Mouse (Mus musculus): ENCODE results near the gene Serpina1e. TPM values are rescaled to one million over a fixed set of nuclear protein-coding genes. Genes with fewer than 3 reads are reported as not detected.
"Not testable (repeated sequence)": the region's sequence is repeated elsewhere in the genome, so short reads cannot be mapped to it uniquely, and the experiment has no call there.

The Serpina1e gene
- total RNA-seq, 2 experiments from 2014 or later = not detected

DNA sequence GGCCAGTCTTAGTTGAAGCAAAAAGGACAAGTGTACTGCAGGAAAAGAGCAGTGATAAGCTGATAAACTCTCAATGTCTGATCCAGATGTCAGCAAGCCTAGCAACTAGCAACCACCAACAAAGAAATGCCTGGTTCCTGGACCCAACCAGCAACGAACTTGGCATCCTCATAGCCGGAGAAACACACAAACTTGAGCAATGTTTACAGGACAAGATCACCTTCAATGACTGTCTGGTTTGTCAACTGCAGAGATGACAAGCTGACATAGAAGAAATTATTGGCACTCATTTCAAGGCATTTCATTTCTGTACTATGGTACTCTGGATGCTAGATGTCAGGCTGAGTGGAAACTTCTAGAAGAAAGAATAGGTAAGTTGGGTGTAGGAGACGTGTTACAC, 8.0 kb upstream of the Serpina1e start:
- no peak for DNase-seq
- intact Hi-C loops (cut with DNase I) = no loop called here

GRCm38 (mm10) chr12:103963288-103963687, 4.5 kb upstream of the Serpina1e start:
- intact Hi-C loops (cut with DNase I) = no loop called here

GRCm38 (mm10) chr12:103962860-103963259, 4.1 kb upstream of the Serpina1e start:
- intact Hi-C loops (cut with DNase I) = no loop called here
- DNase-seq = no peak

More at GRCm38 (mm10) chr12:103963288-103963687, 4.5 kb upstream of the Serpina1e start:
- DNase-seq = no peak

- intact Hi-C loops (cut with DNase I) = no loop called here
- DNase-seq = no peak
These were observed 3.6 kb upstream of the Serpina1e start for GRCm38 (mm10) chr12:103962337-103962736.

DNA sequence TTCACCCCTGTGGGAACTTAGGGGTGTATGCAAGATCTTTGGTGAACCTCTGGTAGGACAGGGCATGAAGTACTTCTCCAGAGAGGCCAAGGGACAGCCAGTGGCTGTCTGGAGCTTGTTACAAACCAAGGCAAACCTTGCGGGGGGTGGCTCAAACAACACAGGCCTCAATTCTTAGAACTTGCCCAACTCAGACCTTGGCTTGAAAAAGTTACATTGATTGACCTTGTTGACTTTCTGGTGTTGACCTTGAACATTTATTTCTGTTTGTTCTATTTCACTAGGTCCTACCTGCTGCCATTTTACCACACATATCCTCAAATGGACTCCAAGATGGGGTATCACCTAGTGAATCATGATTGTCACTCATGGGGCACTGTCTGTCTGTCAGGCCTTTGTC, 2.9 kb upstream of the Serpina1e start:
- intact Hi-C loops (cut with DNase I) = no loop called here
- DNase-seq = no peak

DNA sequence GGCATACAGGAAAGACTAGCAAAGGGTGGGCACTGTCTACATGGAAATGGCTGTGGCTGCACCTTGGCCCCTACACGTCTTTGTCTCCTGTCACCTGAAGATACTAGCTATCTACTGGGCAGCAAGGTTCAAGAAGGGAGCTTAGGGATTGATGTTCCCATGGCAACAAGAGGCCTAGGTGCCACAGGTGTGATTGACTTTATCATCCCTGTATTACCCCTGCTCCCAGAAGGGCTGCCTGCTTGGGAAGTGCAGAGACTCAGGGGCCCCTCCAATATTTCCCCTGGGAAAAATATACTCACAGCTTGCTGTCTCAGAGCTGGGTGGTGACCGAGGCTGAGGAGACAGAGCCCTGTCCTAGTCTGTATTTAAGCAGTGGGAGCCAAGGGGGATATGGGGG, 2.2 kb downstream of the Serpina1e start:
- intact Hi-C loops (cut with DNase I); DNase-seq: not testable (repeated sequence)

- DNase-seq; intact Hi-C loops (cut with DNase I): not testable (repeated sequence)
These were observed 5.8 kb downstream of the Serpina1e start for GRCm38 (mm10) chr12:103952972-103953371.

GRCm38 (mm10) chr12:103946243-103946642, 12.5 kb downstream of the Serpina1e start:
- intact Hi-C loops (cut with DNase I) = no loop called here
- no peak for DNase-seq

GRCm38 (mm10) chr12:103909181-103909580, 49.6 kb downstream of the Serpina1e start:
- intact Hi-C loops (cut with DNase I); DNase-seq: not testable (repeated sequence)

- intact Hi-C loops (cut with DNase I); DNase-seq: not testable (repeated sequence)
These were observed 51.0 kb downstream of the Serpina1e start for GRCm38 (mm10) chr12:103907746-103908145.

- intact Hi-C loops (cut with DNase I); DNase-seq: not testable (repeated sequence)
These were observed 53.9 kb downstream of the Serpina1e start, which contains the start of gene Serpina1c for GRCm38 (mm10) chr12:103904837-103905340. Gene Serpina1c, minus strand, starts transcription at chr12:103904887.

GRCm38 (mm10) chr12:103901929-103902328, 56.8 kb downstream of the Serpina1e start:
- DNase-seq; intact Hi-C loops (cut with DNase I): not testable (repeated sequence)

Other genes starting within 250 kb of the Serpina1e start
- under 1 TPM in 1 of 2 experiments, not detected in 1; 0.25 TPM for gene Serpina1d, start 185.4 kb downstream of the Serpina1e start, total RNA-seq (2021)
- under 1 TPM in 1 of 2 experiments, not detected in 1; 0.19 TPM for gene Serpina1b, start 128.6 kb downstream of the Serpina1e start, total RNA-seq (2021)
- not detected for gene Serpina1a, start 95.4 kb downstream of the Serpina1e start, total RNA-seq (2021)
- not detected for gene Serpina1c, start 54.1 kb downstream of the Serpina1e start, total RNA-seq (2021)
- not detected for gene Serpina11, start 31.0 kb upstream of the Serpina1e start, total RNA-seq (2021)
- not detected for gene Serpina9, start 54.8 kb upstream of the Serpina1e start, total RNA-seq (2021)
- not detected for gene Serpina12, start 85.5 kb upstream of the Serpina1e start, total RNA-seq (2021)
- not detected for gene Serpina5, start 142.1 kb upstream of the Serpina1e start, total RNA-seq (2021)
- gene Serpina3a, start 153.7 kb upstream of the Serpina1e start, total RNA-seq (2021) = not detected
- gene Serpina3b, start 169.0 kb upstream of the Serpina1e start, total RNA-seq (2021) = not detected
- gene Serpina3c, start 194.9 kb upstream of the Serpina1e start, total RNA-seq (2021) = under 1 TPM; 0.22 to 0.45 TPM

All from heart, postnatal 10 days (tissue).